14 mouse cellular contexts compared by ENCODE assay signal in the genomic region with DNA sequence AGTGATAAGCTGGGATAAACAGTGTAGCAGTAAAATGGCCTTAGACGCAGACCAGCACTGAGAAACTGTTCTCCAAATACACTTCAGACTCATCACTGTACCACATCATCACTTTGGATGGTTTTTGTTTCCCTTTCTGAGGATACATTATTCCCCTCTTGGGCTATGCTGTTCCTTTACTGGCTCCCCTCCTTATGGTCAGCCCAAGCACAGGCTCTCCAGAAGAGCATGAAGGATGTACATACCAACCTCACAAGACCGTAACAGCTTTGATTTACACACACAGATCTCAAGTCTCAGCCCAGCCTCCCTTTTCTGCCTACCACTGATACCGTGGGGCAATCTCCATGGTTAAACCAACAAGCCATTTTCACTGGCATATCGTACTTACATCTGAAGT.
"Had no signal": no experiment of that assay in that cellular context is flagged by ENCODE, and none has a peak within 500 bp of the region (broad histone marks: within the 10 kb centered on the region; RNA-seq: fewer than 3 reads in every experiment).

No protein-coding gene starts in this region.

- H3K4me2 ChIP-seq: limb, embryonic 12.5 days; liver, embryonic 12.5 days; midbrain, embryonic 13.5 days; neural tube, embryonic 15.5 days had no signal

- ATAC-seq: inflammation-experienced regulatory T-cells, adult 6 months; liver, embryonic 12.5 days; midbrain, embryonic 13.5 days had no signal

- H3K27me3 ChIP-seq: limb, embryonic 12.5 days; liver, embryonic 12.5 days; midbrain, embryonic 13.5 days; neural tube, embryonic 15.5 days had no signal

- H3K36me3 ChIP-seq: limb, embryonic 12.5 days; liver, embryonic 12.5 days; midbrain, embryonic 13.5 days; neural tube, embryonic 15.5 days had no signal

- H3K9ac ChIP-seq: limb, embryonic 12.5 days; liver, embryonic 12.5 days; midbrain, embryonic 13.5 days; neural tube, embryonic 15.5 days had no signal

- DNase-seq: kidney, adult 11 months; kidney, adult 9 months; right cerebral cortex, adult 18-20 months; right cerebral cortex, postnatal 25 days; thymus, adult 18-20 months; thymus, postnatal 14 days had no signal

- H3K27ac ChIP-seq: kidney, postnatal 0 days; layer of hippocampus, adult 2 months; limb, embryonic 12.5 days; liver, embryonic 12.5 days; macrophage; midbrain, embryonic 13.5 days; neural tube, embryonic 15.5 days had no signal

- H3K9me3 ChIP-seq: limb, embryonic 12.5 days; liver, embryonic 12.5 days; midbrain, embryonic 13.5 days; neural tube, embryonic 15.5 days had no signal

- H3K4me3 ChIP-seq: layer of hippocampus, adult 2 months; limb, embryonic 12.5 days; liver, embryonic 12.5 days; midbrain, embryonic 13.5 days; neural tube, embryonic 15.5 days had no signal

- H3K4me1 ChIP-seq: limb, embryonic 12.5 days; liver, embryonic 12.5 days; midbrain, embryonic 13.5 days; neural tube, embryonic 15.5 days had no signal
